Mouse (Mus musculus) lung, embryonic 14.5 days (tissue): ENCODE measurements around the gene Dlx1. TPM values are rescaled to one million over a fixed set of nuclear protein-coding genes. Genes with fewer than 3 reads are reported as not detected.

Experiments
- ATAC-seq: fragments of 200-750 bp; cut with Nextera tagmentation; 2 replicates; pipeline ENCODE4 v1.8.0; 2017; ENCODE audit warnings: mild to moderate bottlenecking, moderate TSS enrichment, moderate library complexity; ENCODE audit not compliant: insufficient read depth
- DNase-seq: peaks from one replicate; pipeline ENCODE4 v3.0.0-alpha.2; 2015
- H3K27ac ChIP-seq: fragments of 300-500 bp; sonication (generic); 2 replicates; pipeline ENCODE4 v1.5.1; 2014; ENCODE audit warnings: low read depth, mild to moderate bottlenecking, moderate library complexity
- H3K27me3 ChIP-seq: fragments of 300-500 bp; sonication (generic); 2 replicates; pipeline ENCODE4 v1.6.1; 2014; ENCODE audit warnings: low read length, control low read depth; ENCODE audit not compliant: insufficient read depth
- H3K36me3 ChIP-seq: fragments of 300-500 bp; sonication (generic); 2 replicates; pipeline ENCODE4 v1.6.1; 2014; ENCODE audit warnings: control low read depth; ENCODE audit not compliant: insufficient read depth
- H3K4me1 ChIP-seq: fragments of 300-500 bp; sonication (generic); 2 replicates; pipeline ENCODE4 v1.6.1; 2014; ENCODE audit warnings: antibody characterized with exemption, control low read depth; ENCODE audit not compliant: insufficient read depth
- H3K4me2 ChIP-seq: fragments of 300-500 bp; sonication (generic); 2 replicates; pipeline ENCODE4 v1.6.1; 2014; ENCODE audit warnings: mild to moderate bottlenecking
- H3K4me3 ChIP-seq: fragments of 300-500 bp; sonication (generic); 2 replicates; pipeline ENCODE4 v1.5.1; 2014; ENCODE audit warnings: low read depth, low read length
- H3K9ac ChIP-seq: fragments of 300-500 bp; sonication (generic); 2 replicates; pipeline ENCODE4 v1.6.1; 2014
- H3K9me3 ChIP-seq: fragments of 300-500 bp; sonication (generic); 2 replicates; pipeline ENCODE4 v1.6.1; 2016; ENCODE audit warnings: low read depth, low read length, control low read depth
- CTCF ChIP-seq: IDR thresholded peaks from 2 replicates; pipeline ENCODE4 v1.5.1; 2016; ENCODE audit warnings: antibody characterized with exemption, low read depth
- WGBS: fragments of 180-500 bp; shearing (Covaris S2); extraction: QIAGEN DNeasy Blood & Tissue Kit; methylation state at CpG from one replicate; pipeline ENCODE4 v1.1.7; 2014; 5-methylcytosine and 5-hydroxymethylcytosine counted together
- polyA plus RNA-seq: library from polyadenylated mRNA; unstranded; fragments of >200 nt; fragmentation: Nextera tagmentation; extraction: Ambion mirVana; gene quantifications from 2 replicates; pipeline ENCODE4 v1.2.1, GENCODE M21; 2014

Dlx1 gene
- polyA plus RNA-seq, 1 experiment from 2014 or later: not detected

GRCm38 (mm10) chr2:71543948-71544347 lies 16.0 kb downstream of the Dlx1 start:
- H3K9me3 ChIP-seq: no peaks in the 10 kb centered on the region
- no peaks in the 10 kb centered on the region for H3K36me3 ChIP-seq
- peaks cover 96% of the 10 kb centered on the region for H3K27me3 ChIP-seq
- no peak overlapping the region for H3K4me2 ChIP-seq
- no peak for ATAC-seq
- WGBS: 2% methylated on average over 20 of the region's 20 CpGs
- TF ChIP-seq CTCF: no peak
- H3K9ac ChIP-seq: no peak overlapping the region
- peaks cover 5% of the 10 kb centered on the region; the same call in 1 of the 2 replicates for H3K4me1 ChIP-seq
- H3K27ac ChIP-seq: no peak overlapping the region
- DNase-seq: no peak
- H3K4me3 ChIP-seq: peak overlapping the region; percentile 14

DNA sequence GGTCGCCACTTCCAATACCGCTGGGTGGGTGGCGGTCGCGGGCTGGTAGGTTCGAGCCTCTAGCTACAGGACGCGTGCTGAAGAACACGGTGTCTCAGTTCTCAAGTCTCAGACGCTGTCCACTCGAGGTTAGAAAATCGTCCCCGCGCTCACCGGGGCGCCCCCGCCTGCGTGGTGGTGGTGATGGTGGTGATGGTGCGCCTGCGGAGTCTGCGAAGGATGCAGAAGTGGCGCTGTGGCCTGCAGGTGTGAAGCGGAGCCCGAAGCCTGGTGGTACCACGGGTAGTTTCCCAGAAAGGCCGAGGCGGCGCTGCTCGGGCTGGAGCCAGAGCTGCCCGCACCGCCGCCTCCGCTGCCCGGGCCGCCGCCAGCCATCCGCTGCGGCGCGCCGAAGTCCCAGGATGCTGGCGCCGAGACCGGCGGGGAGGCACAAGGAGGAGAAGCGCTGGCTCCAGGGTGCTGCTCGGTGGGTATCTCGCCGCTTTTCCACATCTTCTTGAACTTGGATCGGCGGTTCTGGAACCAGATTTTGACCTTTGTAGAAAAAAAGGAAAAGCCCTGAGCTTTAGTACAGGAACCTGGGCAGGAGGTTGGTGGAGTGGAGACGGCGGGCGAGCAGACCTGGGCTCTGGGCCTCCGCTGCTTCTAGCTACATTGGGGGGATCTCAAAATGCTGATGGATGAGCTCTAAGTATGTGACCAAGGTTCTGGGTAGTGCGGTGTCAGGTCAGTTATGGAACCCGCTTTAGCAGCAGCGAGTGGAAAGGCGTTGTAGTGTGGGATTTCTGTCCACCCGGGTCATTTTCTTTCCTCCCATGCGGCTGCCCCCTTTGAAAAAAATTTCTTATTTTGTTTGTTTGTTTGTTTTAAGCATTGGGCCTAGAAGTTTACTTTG lies 16.7 kb downstream of the Dlx1 start:
- DNase-seq (peak; percentile 48), ATAC-seq (no peak)
- Histone ChIP-seq H3K36me3 (no peaks in the 10 kb centered on the region), H3K4me3 (peak overlapping the region; percentile 45), H3K27me3 (peaks cover 96% of the 10 kb centered on the region), H3K4me2 (no peak overlapping the region), H3K9ac (no peak overlapping the region), H3K9me3 (no peaks in the 10 kb centered on the region), H3K4me1 (peaks cover 5% of the 10 kb centered on the region; the same call in 1 of the 2 replicates), H3K27ac (no peak overlapping the region)
- TF ChIP-seq CTCF: no peak
- WGBS: 1% methylated on average over 61 of the region's 61 CpGs

GRCm38 (mm10) chr2:71545401-71545881 lies 17.5 kb downstream of the Dlx1 start:
- WGBS: 2% methylated on average over 32 of the region's 32 CpGs
- no peak overlapping the region for H3K27ac ChIP-seq

DNA sequence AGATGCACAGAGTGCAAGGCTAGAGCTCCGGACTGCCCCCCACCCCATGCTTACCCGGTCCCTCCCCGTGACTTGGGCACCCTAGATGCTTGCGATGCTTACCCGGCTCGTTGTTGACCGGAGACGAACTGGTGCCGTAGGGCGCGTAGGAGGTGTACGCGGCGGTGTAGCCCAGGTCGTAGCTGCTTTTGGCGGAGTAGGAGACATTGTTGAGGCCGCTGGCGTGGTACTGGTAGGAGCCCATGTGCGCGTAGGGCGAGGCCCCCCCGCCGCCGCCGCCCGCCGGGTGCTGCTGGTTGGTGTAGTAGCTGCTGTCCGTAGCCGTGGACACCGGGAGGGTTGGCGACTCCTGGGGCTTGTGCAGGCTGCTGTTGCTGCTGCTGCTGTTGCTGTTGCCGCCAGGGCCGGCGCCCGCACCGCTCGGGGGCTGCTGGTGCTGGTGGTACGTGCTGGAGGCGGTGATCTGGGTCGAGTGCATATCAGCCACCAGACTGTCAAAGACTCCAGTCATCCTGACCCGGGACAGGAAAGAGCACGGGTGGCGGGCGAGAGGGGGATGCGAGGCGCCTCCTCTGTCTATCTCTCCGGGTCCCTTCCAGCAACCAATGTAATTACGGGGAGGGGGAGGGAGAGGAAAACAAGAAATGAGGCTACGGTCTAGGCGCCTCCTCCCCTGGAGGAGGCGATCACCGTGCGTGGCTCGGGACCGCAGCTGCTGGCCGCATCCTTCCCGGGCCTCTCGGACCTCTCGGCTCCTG lies 18.1 kb downstream of the Dlx1 start:
- peak overlapping the region; percentile 91 for H3K4me2 ChIP-seq
- ATAC-seq: peak; percentile 45
- H3K4me3 ChIP-seq: peak overlapping the region; percentile 45
- no peaks in the 10 kb centered on the region for H3K9me3 ChIP-seq
- no peak overlapping the region for H3K27ac ChIP-seq
- no peaks in the 10 kb centered on the region for H3K36me3 ChIP-seq
- no peak for TF ChIP-seq CTCF
- DNase-seq: peak; percentile 39
- under 1% methylated on average over 59 of the region's 59 CpGs for WGBS
- H3K9ac ChIP-seq: no peak overlapping the region; the same call in 1 of the 2 replicates
- peaks cover 3% of the 10 kb centered on the region; the same call in 1 of the 2 replicates for H3K4me1 ChIP-seq
- H3K27me3 ChIP-seq: peaks cover 94% of the 10 kb centered on the region

More at GRCm38 (mm10) chr2:71545401-71545881, 17.5 kb downstream of the Dlx1 start:
- no peak for TF ChIP-seq CTCF
- peak overlapping the region; percentile 45 for H3K4me3 ChIP-seq
- DNase-seq (peak; percentile 32), ATAC-seq (no peak)
- H3K36me3 ChIP-seq: no peaks in the 10 kb centered on the region
- peaks cover 96% of the 10 kb centered on the region for H3K27me3 ChIP-seq
- peak overlapping the region; percentile 91 for H3K4me2 ChIP-seq
- peaks cover 5% of the 10 kb centered on the region; the same call in 1 of the 2 replicates for H3K4me1 ChIP-seq
- H3K9me3 ChIP-seq: no peaks in the 10 kb centered on the region
- H3K9ac ChIP-seq: no peak overlapping the region

GRCm38 (mm10) chr2:71546640-71547071 lies 18.7 kb downstream of the Dlx1 start, which contains the start of gene Dlx2:
Gene Dlx2, minus strand, starts transcription at chr2:71546754.
- H3K9ac ChIP-seq: no peak within 1 kb of the TSS; the same call in 1 of the 2 replicates
- no peaks in the 10 kb centered on the region for H3K4me1 ChIP-seq
- H3K4me2 ChIP-seq: peak within 1 kb of the TSS; percentile 91
- ATAC-seq (peak; percentile 29; the same call in 1 of the 2 replicates), DNase-seq (peak; percentile 63)
- peak within 1 kb of the TSS; percentile 45 for H3K4me3 ChIP-seq
- WGBS: under 1% methylated on average over 37 of the region's 37 CpGs
- TF ChIP-seq CTCF: no peak
- no peaks in the 10 kb centered on the region for H3K9me3 ChIP-seq
- no peaks in the 10 kb centered on the region for H3K36me3 ChIP-seq
- H3K27me3 ChIP-seq: peaks cover 94% of the 10 kb centered on the region
- no peak within 1 kb of the TSS for H3K27ac ChIP-seq

GRCm38 (mm10) chr2:71547829-71548228 lies 19.9 kb downstream of the Dlx1 start:
- H3K4me2 ChIP-seq: no peak overlapping the region
- WGBS: 5% methylated on average over 8 of the region's 8 CpGs

More at GRCm38 (mm10) chr2:71547829-71548228, 19.9 kb downstream of the Dlx1 start:
- peaks cover 94% of the 10 kb centered on the region for H3K27me3 ChIP-seq
- no peaks in the 10 kb centered on the region for H3K36me3 ChIP-seq
- no peak for ATAC-seq
- H3K9ac ChIP-seq: no peak overlapping the region
- H3K27ac ChIP-seq: no peak overlapping the region
- H3K4me1 ChIP-seq: no peaks in the 10 kb centered on the region
- H3K4me3 ChIP-seq: no peak overlapping the region
- DNase-seq: peak; percentile 91
- no peaks in the 10 kb centered on the region for H3K9me3 ChIP-seq
- TF ChIP-seq CTCF: peak; percentile 90
